Mouse (Mus musculus) gastrocnemius, postnatal 36 days (tissue): ENCODE results near the gene Tent2. TPM values are rescaled to one million over a fixed set of nuclear protein-coding genes. Genes with fewer than 3 reads are reported as not detected.

ENCODE experiments used
- DNase-seq, 2 experiments: peaks; one replicate each; pipeline ENCODE4 v3.0.0; 2022
- intact Hi-C: fragments of 180-260 bp; cut with DNase I; formaldehyde crosslinking; loops from one replicate; pipeline ENCODE4 v1.15.1; 2025
- total RNA-seq, 2 experiments: library from RNA; stranded (reverse); gene quantifications; 2 replicates each; pipeline ENCODE4 v1.2.3; 2021

The Tent2 gene
- total RNA-seq, 2 experiments from 2014 or later = 9.7 to 12.6 TPM

DNA sequence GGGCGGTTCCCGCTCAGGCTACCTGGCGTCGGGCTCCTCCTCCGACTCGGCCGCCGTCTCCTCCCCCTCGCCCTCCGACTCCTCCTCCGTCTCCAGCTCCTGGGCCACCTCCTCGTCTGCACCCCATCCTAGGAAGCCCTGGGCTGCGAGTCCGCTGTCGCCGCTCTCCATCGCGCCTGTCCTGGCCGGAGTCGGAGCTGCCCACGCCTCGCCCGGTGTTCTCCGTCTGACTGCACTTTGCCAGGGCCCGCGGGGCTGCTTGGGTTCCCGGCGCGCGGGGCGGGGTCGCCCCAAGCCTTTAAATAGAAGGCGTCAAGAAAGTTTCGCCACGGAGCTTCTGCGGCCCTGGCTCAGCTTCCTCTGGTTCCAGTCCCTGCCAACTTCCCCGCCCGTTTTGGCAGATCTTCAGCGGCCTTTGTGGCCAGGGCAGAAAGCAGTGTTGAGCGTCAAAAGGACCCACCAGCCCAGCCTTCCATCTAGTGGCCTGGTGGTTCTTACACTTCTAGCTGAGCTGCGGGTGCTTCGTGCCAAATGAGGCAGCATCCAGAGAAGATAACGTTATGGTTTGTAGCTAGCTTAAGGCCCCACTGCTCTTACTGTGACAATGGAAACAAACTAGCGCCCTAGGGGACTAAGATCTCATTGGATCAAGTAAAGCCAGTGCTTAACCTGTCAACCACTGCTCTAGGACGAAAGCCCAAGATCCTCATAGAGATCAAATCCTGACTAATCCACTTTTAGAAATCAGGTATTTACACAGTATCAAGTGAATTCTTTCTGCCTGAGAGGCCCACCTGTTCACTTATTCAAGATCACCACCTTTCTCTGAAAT is 47.6 kb downstream of the Tent2 start, which contains the start of gene Cmya5:
Gene Cmya5 (minus strand): TSS at position 389 of the 832 bp plus-strand sequence.
- peak; percentile 93 to 96 for DNase-seq
- intact Hi-C loops = loop anchor here (5.0 kb wide), 2 partner anchors 157 to 262 kb away; no protein-coding TSS in a partner anchor

DNA sequence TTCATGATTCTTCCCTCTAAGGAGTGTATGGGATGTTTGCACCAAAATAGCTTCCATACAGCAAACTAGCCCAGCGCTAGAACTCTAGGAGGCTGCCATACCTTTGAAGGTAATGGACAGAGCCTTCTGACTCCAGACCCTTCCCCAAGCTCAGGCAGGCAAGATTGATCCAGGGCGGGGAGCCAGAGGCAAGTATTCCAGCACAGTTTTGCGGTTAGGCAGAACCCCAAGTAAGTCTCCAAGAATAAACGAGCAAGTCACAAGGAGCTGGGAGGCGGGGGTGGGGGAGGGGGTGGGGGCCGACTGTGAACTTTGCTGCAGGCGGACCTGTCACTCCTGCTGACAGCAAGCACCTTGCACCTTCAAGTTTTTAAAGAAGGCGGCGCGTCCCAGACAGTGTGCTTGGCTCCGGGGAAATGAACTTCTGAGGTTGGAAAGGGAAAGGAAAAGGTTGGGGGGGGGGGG is 48.3 kb downstream of the Tent2 start:
- DNase-seq = peak; percentile 34 to 57
- intact Hi-C loops = loop anchor here (5.0 kb wide), 2 partner anchors 157 to 262 kb away; no protein-coding TSS in a partner anchor

DNA sequence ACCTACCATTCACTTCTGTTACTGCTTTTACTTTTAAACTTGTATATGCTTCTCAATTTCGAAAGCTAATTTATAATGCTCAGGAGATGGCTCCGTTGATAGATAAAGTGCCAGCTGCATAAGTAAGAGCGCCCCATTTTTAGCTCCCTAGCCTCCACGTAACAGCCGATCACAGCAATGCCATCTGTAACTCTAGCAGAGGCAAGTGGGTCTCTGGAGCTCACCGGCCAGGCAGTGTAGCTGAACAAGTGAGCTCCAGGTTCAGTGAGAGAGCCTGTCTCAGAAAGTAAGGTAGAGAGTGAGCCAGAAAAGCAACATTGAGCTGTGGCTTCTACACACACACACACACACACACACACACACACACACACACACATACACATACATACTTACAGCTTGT is 51.0 kb downstream of the Tent2 start:
- DNase-seq = no peak

DNA sequence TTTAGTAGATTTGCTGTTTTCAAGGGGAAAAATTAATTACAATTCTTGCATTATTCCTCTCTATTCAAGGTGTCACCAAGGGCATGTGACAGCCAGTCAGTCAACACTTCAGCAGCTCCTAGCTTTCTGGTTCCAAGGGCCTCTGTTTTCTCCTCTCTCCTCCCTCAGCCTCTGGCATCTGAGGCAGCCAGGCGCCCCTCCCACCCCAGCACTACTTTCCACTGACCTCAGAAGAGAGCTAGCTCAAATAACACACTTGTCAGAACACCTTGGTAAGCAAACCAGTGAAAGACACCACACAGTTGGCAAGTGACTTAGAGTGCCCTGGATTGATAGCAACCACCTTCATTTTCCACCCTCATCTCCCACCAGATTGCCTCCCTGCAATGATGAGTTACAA is 54.1 kb downstream of the Tent2 start:
- intact Hi-C loops = no loop called here
- peak in 1 of 2 experiments; percentile 33 for DNase-seq

More for the DNA sequence above, 51.0 kb downstream of the Tent2 start:
- intact Hi-C loops = loop anchor here (5.0 kb wide), 2 partner anchors 154 to 259 kb away; no protein-coding TSS in a partner anchor

DNA sequence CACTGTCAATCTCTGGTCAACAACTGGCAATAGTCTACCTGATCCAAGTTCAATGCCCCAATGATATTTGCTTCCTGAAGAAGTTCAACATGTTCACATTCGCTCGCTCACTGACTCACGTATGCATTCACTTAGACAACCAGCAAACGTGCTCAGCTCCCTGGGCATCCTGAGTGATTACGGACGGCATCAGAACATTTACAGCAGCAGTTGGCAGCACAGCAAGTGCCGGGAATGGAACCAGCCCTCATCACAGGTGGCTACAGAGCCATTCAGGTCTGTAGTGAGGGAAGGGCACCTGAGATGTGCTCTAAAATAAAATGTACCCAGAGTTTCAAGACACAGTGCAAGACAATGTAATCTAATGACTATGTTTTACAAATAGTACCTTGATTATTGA is 55.1 kb downstream of the Tent2 start:
- peak in 1 of 2 experiments; percentile 40 for DNase-seq
- intact Hi-C loops = no loop called here

DNA sequence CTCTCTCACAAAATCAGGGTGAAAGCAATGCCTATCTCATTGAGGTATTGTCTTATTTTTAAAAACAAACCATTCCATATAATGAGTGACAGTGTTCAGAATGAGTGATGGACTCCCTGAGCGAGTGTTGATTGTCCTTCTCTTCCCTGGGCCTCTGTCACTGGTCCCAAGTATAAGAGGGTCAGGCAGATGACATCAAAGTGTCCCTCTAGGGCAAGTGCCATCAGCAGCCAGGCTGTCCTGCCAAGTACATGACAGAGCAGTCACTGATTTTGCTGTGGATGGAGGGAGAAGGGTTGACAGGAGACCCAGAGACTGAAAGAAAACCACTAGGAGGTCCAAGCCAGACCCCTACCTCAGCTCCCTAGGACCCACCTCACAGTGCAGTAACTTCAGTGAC is 55.9 kb downstream of the Tent2 start:
- intact Hi-C loops = no loop called here
- no peak for DNase-seq

DNA sequence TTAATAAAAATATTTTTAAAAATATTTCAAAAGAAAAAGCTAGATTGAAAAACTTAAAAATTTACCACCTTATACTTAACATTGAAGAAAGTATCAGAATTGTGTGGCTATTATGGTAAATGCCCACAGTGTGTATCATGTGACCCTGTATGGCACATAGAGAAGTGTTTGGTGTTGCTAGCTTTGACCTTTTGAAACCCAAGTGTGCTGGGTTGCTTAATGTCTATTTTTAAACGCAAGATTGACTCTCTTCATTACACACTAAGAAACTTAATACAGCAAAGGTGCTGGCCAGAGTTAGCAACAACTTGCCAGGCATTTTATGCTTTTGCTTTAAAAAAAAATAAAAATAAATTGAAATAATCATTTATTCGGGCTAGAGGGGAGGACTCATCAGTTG is 56.7 kb downstream of the Tent2 start:
- no peak for DNase-seq
- intact Hi-C loops = no loop called here

DNA sequence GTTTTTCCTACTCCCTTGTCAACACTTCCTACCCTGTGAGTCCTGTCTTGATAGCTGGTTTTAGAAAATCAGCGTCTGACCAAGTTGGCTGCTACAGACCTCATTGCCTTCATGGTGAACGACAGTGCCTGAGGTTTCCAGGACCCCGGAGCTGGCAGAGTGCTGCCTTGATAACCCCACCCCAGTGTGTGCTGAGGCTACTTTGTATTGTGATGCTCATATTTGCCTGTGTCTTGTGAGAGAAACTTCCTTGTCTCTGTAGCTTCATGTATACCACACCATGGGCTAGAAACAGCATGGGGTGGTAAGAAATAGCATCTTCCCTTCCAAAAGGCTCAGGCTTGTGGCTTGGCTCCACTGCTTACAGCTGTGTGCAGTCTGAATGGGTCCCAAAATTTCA is 61.5 kb downstream of the Tent2 start:
- no peak for DNase-seq
- intact Hi-C loops = no loop called here

DNA sequence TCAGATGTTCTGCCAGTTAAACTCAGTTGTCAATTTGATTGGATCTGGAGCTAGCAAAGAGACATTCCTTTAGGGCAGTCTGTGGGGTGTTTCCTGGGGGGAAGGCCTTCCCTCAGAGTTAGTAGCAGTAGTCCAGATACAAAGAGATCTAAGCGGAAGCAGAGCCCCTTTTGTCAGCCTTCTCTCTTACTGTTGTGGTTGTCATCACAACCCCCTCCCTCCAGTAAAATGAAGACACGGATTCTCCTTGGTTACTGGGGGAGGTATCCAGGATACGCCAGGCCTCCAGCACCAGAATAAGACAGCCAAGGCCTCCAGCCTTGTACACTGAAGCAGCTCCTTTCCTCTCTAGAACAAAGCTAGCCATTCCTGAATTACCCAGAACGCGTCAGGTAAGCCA is 63.2 kb downstream of the Tent2 start:
- intact Hi-C loops = no loop called here
- no peak for DNase-seq

DNA sequence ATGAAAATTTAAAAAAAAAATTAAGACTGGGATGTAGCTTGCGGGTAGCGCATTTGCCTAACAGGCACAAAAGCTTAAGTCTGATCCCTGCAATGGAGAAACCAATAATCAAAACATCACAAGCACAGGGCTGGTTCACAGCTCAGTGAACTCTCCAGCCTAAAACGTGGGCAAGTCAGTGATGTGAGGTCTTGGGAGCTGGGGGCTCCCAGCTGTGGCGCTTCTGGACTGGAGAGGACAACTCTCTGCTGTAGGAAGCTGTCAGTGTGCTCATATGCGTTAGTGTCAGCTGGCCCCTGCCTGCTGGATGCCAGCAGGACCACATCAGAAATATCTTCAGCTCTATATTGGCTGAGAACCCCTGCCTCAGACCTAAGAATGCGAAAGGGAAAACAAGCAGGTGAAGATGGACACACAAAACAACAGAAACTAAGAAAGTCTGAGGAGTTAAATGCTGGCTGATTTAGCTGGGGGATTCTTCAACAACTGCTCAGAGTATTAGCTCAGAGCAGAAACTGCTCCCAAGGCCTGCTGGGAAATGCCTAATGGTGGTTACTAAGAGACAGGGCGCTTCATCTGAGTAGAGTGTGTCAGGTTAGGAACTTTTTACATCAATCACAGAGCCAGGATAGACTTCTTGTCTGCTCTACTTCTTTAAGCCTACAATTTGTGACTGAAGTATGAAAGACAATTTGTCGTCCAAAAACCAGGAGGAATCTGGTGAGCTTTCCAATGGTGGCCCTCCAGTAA is 63.9 kb downstream of the Tent2 start:
- intact Hi-C loops = no loop called here
- DNase-seq = no peak

DNA sequence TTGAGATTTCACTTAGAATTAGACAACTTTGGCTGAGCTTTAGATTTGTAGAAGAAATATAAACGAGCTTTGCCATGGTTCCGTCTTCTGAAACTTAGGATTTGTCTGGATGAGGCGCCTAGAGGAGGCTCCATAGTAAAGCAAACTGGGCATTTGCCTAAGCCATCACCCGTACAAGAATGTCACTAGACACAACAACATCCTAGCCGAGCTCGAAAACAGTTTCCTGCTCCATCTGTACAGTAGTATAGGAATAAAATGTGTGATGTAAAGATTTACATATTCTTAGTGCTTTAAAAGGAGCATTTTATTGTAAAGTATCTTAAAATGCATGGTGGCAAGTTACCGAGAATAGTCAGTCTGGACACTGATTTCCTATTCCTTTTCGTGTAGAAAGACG is 69.9 kb downstream of the Tent2 start:
- intact Hi-C loops = no loop called here
- no peak for DNase-seq

DNA sequence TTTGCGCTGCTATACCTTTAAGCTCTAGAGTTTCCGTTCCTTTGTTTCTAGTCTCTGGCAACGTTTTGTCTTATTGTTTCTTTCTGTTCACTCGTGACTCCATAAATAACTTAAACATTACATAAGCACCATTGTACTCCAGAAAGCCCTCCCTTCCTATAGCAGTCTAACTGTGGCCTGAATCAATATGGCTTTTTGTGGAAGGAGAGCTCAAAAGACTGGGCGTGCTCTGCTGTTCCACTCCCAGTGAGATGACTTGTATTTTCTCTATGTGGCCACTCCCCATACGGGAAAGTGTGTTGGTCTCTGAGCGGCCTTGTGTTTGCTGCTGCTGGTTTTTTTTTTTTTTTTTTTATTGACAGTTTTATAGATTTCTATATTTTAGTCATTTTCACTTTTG is 74.9 kb downstream of the Tent2 start:
- no peak for DNase-seq
- intact Hi-C loops = no loop called here

DNA sequence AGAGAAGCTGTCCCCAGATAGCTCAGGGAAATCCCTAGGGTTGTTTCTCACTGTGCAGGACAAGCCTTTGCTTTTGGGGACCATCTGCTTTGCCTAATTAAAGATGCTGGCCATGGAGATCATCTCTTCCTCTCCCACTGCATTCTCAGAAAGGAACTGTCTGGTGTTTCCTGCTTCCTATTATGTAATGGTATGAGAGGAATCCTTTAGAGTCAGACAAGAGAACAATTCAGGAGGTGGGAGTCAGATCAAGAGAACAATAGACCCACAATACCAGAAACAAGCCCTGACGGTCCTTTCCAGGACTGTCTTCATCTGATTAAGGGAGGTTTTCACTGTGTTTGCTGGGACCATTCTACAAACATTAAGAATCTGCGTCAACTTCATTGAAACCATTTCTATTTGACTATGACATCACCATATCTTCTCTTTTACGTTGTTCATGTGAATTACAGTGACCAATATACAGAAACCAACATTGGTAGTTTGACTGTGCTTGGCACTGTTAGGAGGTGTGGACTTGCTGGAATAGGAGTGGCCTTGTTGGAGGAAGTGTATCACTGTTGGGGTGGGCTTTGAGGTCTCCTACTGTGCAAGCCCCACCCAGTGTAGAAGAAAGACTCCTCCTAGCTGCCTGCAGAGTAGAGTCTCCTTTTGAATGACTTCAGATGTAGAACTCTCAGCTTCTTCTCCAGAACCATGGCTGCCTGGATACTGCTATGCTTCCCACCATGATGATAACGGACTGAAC is 89.7 kb downstream of the Tent2 start:
- intact Hi-C loops = no loop called here
- no peak for DNase-seq

DNA sequence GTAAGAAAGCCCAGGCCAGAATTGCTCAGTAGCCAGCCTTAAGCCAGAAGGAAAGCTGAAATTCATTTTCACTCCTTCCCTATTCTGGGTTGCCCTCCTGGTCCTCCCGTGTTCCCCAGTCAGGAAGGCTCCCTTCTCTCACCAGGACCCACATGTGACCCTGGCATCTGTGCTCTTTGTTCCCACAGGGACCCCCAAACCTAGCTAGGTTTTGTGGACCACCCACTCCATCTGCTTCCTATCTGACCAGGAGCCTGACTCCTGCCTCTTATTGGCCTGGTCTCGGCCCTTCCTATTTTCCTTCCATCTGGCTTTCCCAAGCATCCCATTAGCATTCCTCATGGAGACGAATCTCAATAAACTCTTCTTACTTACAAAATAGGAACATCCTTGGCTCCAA is 93.6 kb downstream of the Tent2 start:
- DNase-seq = no peak
- intact Hi-C loops = no loop called here

DNA sequence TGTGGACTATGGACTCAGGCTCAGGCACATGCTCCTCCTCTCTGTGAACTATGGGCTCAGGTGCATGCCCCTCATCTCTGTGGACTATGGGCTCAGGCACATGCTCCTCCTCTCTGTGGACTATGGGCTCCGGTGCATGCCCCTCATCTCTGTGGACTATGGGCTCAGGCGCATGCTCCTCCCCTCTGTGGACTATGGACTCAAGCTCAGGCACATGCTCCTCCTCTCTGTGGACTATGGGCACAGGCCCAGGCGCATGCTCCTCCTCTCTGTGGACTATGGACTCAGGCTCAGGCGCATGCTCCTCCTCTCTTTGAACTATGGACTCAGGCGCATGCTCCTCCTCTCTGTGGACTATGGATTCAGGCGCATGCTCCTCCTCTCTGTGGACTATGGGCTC is 95.5 kb downstream of the Tent2 start:
- intact Hi-C loops = no loop called here

More for the DNA sequence above, 95.5 kb downstream of the Tent2 start:
- no peak for DNase-seq

Other genes starting within 250 kb of the Tent2 start
- 1,000 to 10,000 TPM in 1 of 2 experiments, 100 to 1,000 TPM in 1; 950 to 1,118 TPM for gene Cmya5, start 47.7 kb downstream of the Tent2 start, total RNA-seq
- gene Homer1, start 107.2 kb upstream of the Tent2 start, total RNA-seq = 100 to 1,000 TPM in 1 of 2 experiments, 10 to 100 TPM in 1; 86.4 to 108 TPM